Mouse (Mus musculus) forebrain, embryonic 11.5 days (tissue): ENCODE measurements at regions not wholly inside any gene's neighbourhood (a gene's known extent, or its start where the extent isn't known, plus 50 kb on each side); places are given as distances from the start of the nearest gene placed in this dataset.
A peak's percentile ranks its signal among the peaks of the same experiment; 100 is the strongest.

Experiments used
- ATAC-seq: fragments of 200-750 bp; cut with Nextera tagmentation; replicated peaks from 2 replicates; pipeline ENCODE4 v1.8.0; 2017; ENCODE audit warnings: moderate TSS enrichment; ENCODE audit not compliant: low FRiP score
- DNase-seq: peaks from one replicate; pipeline ENCODE4 v3.0.0-alpha.2; 2017; ENCODE audit warnings: low spot score
- H3K27ac ChIP-seq: fragments of 300-500 bp; sonication (generic); 2 replicates; pipeline ENCODE4 v1.5.1; 2014; ENCODE audit warnings: low read depth, low read length
- H3K27me3 ChIP-seq: fragments of 300-500 bp; sonication (generic); 2 replicates; pipeline ENCODE4 v1.6.1; 2014; ENCODE audit warnings: mild to moderate bottlenecking, low read length, mixed read lengths; ENCODE audit not compliant: control insufficient read depth, insufficient read depth
- H3K36me3 ChIP-seq: fragments of 300-500 bp; sonication (generic); 2 replicates; pipeline ENCODE4 v1.6.1; 2014; ENCODE audit warnings: mild to moderate bottlenecking, low read length, moderate library complexity, mixed read lengths; ENCODE audit not compliant: control insufficient read depth, insufficient read depth
- H3K4me1 ChIP-seq: fragments of 300-500 bp; sonication (generic); replicated peaks from 2 replicates; pipeline ENCODE4 v1.6.1; 2014; ENCODE audit warnings: low read length, mixed read lengths; ENCODE audit not compliant: control insufficient read depth, insufficient read depth
- H3K4me2 ChIP-seq: fragments of 300-500 bp; sonication (generic); 2 replicates; pipeline ENCODE4 v1.6.1; 2014; ENCODE audit warnings: low read depth, mild to moderate bottlenecking, low read length, moderate library complexity, mixed read lengths; ENCODE audit not compliant: severe bottlenecking
- H3K4me3 ChIP-seq: fragments of 300-500 bp; sonication (generic); 2 replicates; pipeline ENCODE4 v1.5.1; 2014; ENCODE audit warnings: low read depth, low read length
- H3K9ac ChIP-seq: fragments of 300-500 bp; sonication (generic); 2 replicates; pipeline ENCODE4 v1.6.1; 2014; ENCODE audit warnings: low read length
- H3K9me3 ChIP-seq: fragments of 300-500 bp; sonication (generic); 2 replicates; pipeline ENCODE4 v1.6.1; 2016; ENCODE audit warnings: low read length, mixed read lengths; ENCODE audit not compliant: control insufficient read depth
- WGBS: fragments of 180-500 bp; shearing (Covaris S2); extraction: QIAGEN DNeasy Blood & Tissue Kit; methylation state at CpG from one replicate; pipeline ENCODE4 v1.1.7; 2014; 5-methylcytosine and 5-hydroxymethylcytosine counted together

- H3K4me1 ChIP-seq, result no peaks in the 10 kb centered on the region
- H3K4me3 ChIP-seq, result no peak overlapping the region
- no peak overlapping the region for H3K9ac ChIP-seq
- DNase-seq (no peak), ATAC-seq (no peak)
- no peak overlapping the region for H3K27ac ChIP-seq
- H3K27me3 ChIP-seq, result no peaks in the 10 kb centered on the region
- H3K9me3 ChIP-seq, result no peaks in the 10 kb centered on the region
- no peak overlapping the region for H3K4me2 ChIP-seq
- WGBS, result 90% methylated on average over 6 of the region's 6 CpGs
- H3K36me3 ChIP-seq, result no peaks in the 10 kb centered on the region
Measured at GRCm38 (mm10) chr6:17157270-17157669, 92.3 kb downstream of the Tes start.

- H3K4me3 ChIP-seq, result no peak overlapping the region
- no peak overlapping the region for H3K27ac ChIP-seq
- H3K4me1 ChIP-seq, result peaks cover 6% of the 10 kb centered on the region; the same call in 1 of the 2 replicates
- DNase-seq (no peak), ATAC-seq (peak; percentile 42)
- 47% methylated on average over 18 of the region's 18 CpGs for WGBS
- H3K9me3 ChIP-seq, result no peaks in the 10 kb centered on the region
- H3K36me3 ChIP-seq, result no peaks in the 10 kb centered on the region
- H3K4me2 ChIP-seq, result no peak overlapping the region; the same call in 1 of the 2 replicates
- H3K27me3 ChIP-seq, result no peaks in the 10 kb centered on the region
- no peak overlapping the region for H3K9ac ChIP-seq
Measured at GRCm38 (mm10) chr6:17169971-17170781, 105.2 kb downstream of the Tes start.

- no peak for DNase-seq
- Histone ChIP-seq H3K4me2 (no peak overlapping the region; the same call in 1 of the 2 replicates), H3K4me3 (no peak overlapping the region), H3K9me3 (no peaks in the 10 kb centered on the region), H3K36me3 (no peaks in the 10 kb centered on the region), H3K27me3 (no peaks in the 10 kb centered on the region), H3K27ac (no peak overlapping the region), H3K4me1 (peaks cover 6% of the 10 kb centered on the region; the same call in 1 of the 2 replicates), H3K9ac (no peak overlapping the region)
- peak; percentile 60 for ATAC-seq
- 40% methylated on average over 7 of the region's 7 CpGs for WGBS
Measured at GRCm38 (mm10) chr6:17170782-17171272, 105.9 kb downstream of the Tes start.

- ATAC-seq (peak; percentile 76), DNase-seq (peak; percentile 62)
- H3K36me3 ChIP-seq, result no peaks in the 10 kb centered on the region
- 17% methylated on average over 17 of the region's 17 CpGs for WGBS
- no peak overlapping the region for H3K27ac ChIP-seq
- no peaks in the 10 kb centered on the region for H3K27me3 ChIP-seq
- H3K9me3 ChIP-seq, result no peaks in the 10 kb centered on the region
- H3K4me1 ChIP-seq, result peaks cover 6% of the 10 kb centered on the region; the same call in 1 of the 2 replicates
- H3K9ac ChIP-seq, result no peak overlapping the region
- H3K4me2 ChIP-seq, result no peak overlapping the region
- no peak overlapping the region for H3K4me3 ChIP-seq
Measured at GRCm38 (mm10) chr6:17171273-17172011, 106.5 kb downstream of the Tes start.

GRCm38 (mm10) chr6:17172050-17172449 lies 107.1 kb downstream of the Tes start:
- DNase-seq, result no peak
- Histone ChIP-seq H3K27ac (no peak overlapping the region), H3K36me3 (no peaks in the 10 kb centered on the region), H3K4me1 (peaks cover 6% of the 10 kb centered on the region; the same call in 1 of the 2 replicates), H3K9me3 (no peaks in the 10 kb centered on the region), H3K9ac (no peak overlapping the region), H3K27me3 (no peaks in the 10 kb centered on the region), H3K4me2 (no peak overlapping the region), H3K4me3 (no peak overlapping the region)
- no peak for ATAC-seq
- WGBS, result 42% methylated on average over 1 of the region's 1 CpGs

GRCm38 (mm10) chr6:17177153-17177552 lies 103.8 kb upstream of the Cav2 start:
- H3K27ac ChIP-seq, result no peak overlapping the region

GRCm38 (mm10) chr6:17179476-17179875 lies 101.5 kb upstream of the Cav2 start:
- H3K27ac ChIP-seq, result no peak overlapping the region
- H3K27me3 ChIP-seq, result no peaks in the 10 kb centered on the region
- no peak for ATAC-seq
- H3K36me3 ChIP-seq, result no peaks in the 10 kb centered on the region
- no peaks in the 10 kb centered on the region for H3K9me3 ChIP-seq
- H3K4me3 ChIP-seq, result no peak overlapping the region
- WGBS, result 65% methylated on average over 1 of the region's 1 CpGs
- no peaks in the 10 kb centered on the region for H3K4me1 ChIP-seq
- no peak for DNase-seq
- H3K4me2 ChIP-seq, result no peak overlapping the region
- no peak overlapping the region for H3K9ac ChIP-seq

More at GRCm38 (mm10) chr6:17177153-17177552, 103.8 kb upstream of the Cav2 start:
- no peaks in the 10 kb centered on the region for H3K9me3 ChIP-seq
- no peak overlapping the region for H3K4me2 ChIP-seq
- WGBS, result 72% methylated on average over 7 of the region's 7 CpGs
- DNase-seq (no peak), ATAC-seq (no peak)
- no peak overlapping the region for H3K9ac ChIP-seq
- no peaks in the 10 kb centered on the region for H3K4me1 ChIP-seq
- no peak overlapping the region for H3K4me3 ChIP-seq
- H3K27me3 ChIP-seq, result no peaks in the 10 kb centered on the region
- no peaks in the 10 kb centered on the region for H3K36me3 ChIP-seq

- ATAC-seq (peak; percentile 65; the same call in 1 of the 2 replicates), DNase-seq (no peak)
- Histone ChIP-seq H3K4me3 (no peak overlapping the region), H3K36me3 (no peaks in the 10 kb centered on the region), H3K4me2 (no peak overlapping the region), H3K27ac (no peak overlapping the region), H3K27me3 (no peaks in the 10 kb centered on the region), H3K4me1 (no peaks in the 10 kb centered on the region), H3K9ac (no peak overlapping the region), H3K9me3 (no peaks in the 10 kb centered on the region)
- WGBS, result 64% methylated on average over 5 of the region's 5 CpGs
Measured at GRCm38 (mm10) chr6:17186604-17187003, 94.4 kb upstream of the Cav2 start.
